In the genomic region with DNA sequence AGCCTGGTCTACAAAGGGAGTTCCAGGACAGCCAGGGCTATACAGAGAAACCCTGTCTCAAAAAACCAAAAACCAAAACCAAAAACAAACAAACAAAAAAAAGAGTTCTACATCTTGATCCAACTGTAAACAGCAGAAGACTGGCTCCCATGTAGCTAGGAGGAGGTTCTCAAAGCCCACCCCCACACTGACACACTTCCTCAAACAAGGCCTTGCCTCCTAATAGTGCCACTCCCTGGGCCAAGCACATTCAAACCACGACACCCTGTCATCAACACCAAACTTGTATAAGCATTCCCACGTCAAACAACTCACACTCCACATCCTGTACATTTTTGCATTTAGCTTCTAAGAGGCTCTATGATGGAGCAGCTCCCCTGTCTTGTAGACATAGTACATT, we compare ENCODE assay signal across 23 mouse cellular contexts.
DNase-seq lines count a peak whose midpoint lies in the region; ATAC-seq and TF ChIP-seq lines count a peak whose summit lies in the region.
"Had no signal": no experiment of that assay in that cellular context is flagged by ENCODE, and none has a peak within 500 bp of the region (broad histone marks: within the 10 kb centered on the region; RNA-seq: fewer than 3 reads in every experiment).

No protein-coding gene starts in this region.

- no peaks in the 10 kb centered on the region for H3K4me1 ChIP-seq in lung, embryonic 14.5 days (ENCODE audit: insufficient read depth)
- peaks cover 0 to 2% of the 10 kb centered on the region in 2 experiments; a peak in 2 of 4 replicates for H3K4me1 ChIP-seq in MEL (ENCODE audit: control insufficient read depth in 1 of 2, insufficient read depth in 2 of 2, low read length in 2 of 2)
- H3K4me1 ChIP-seq in forebrain, embryonic 10.5 days: no peaks in the 10 kb centered on the region
- H3K4me1 ChIP-seq: embryonic facial prominence, embryonic 12.5 days; forebrain, embryonic 12.5 days; forebrain, embryonic 15.5 days; hindbrain, embryonic 12.5 days; hindbrain, embryonic 15.5 days had no signal

- no peaks in the 10 kb centered on the region for H3K9me3 ChIP-seq in lung, embryonic 14.5 days (ENCODE audit: low read depth, low read length)
- no peaks in the 10 kb centered on the region for H3K9me3 ChIP-seq in MEL (replicated peaks; ENCODE audit: insufficient read depth, low read length)
- H3K9me3 ChIP-seq in forebrain, embryonic 10.5 days: no peaks in the 10 kb centered on the region
- H3K9me3 ChIP-seq: embryonic facial prominence, embryonic 12.5 days; embryonic facial prominence, embryonic 15.5 days; forebrain, embryonic 12.5 days; forebrain, embryonic 15.5 days; heart, embryonic 13.5 days; hindbrain, embryonic 12.5 days; hindbrain, embryonic 15.5 days had no signal

- no peak for TF ChIP-seq CTCF in lung, embryonic 14.5 days (IDR thresholded peaks at IDR 0.05; ENCODE audit: low read depth)
- TF ChIP-seq CTCF in MEL (IDR thresholded peaks at IDR 0.05 in 2 of 3, conservative IDR thresholded peaks at IDR 0.05 in 1 of 3; ENCODE audit: control insufficient read depth in 1 of 3, insufficient read depth in 1 of 3, low read depth in 2 of 3, low read length in 3 of 3, poor library complexity in 1 of 3, severe bottlenecking in 1 of 3): no peak

- H3K27ac ChIP-seq in lung, embryonic 14.5 days (ENCODE audit: low read depth): no peak overlapping the region
- no peak overlapping the region for H3K27ac ChIP-seq in MEL (ENCODE audit: control insufficient read depth, low read depth, low read length)
- H3K27ac ChIP-seq in forebrain, embryonic 10.5 days: no peak overlapping the region
- H3K27ac ChIP-seq: embryonic facial prominence, embryonic 12.5 days; embryonic facial prominence, embryonic 15.5 days; forebrain, embryonic 12.5 days; forebrain, embryonic 15.5 days; heart, embryonic 13.5 days; hindbrain, embryonic 12.5 days; hindbrain, embryonic 15.5 days had no signal

- no peak overlapping the region for H3K4me3 ChIP-seq in lung, embryonic 14.5 days (ENCODE audit: low read depth, low read length)
- H3K4me3 ChIP-seq in MEL (ENCODE audit: control insufficient read depth in 1 of 2, insufficient read depth in 1 of 2, low read depth in 2 of 2, low read length in 2 of 2): no peak overlapping the region
- no peak overlapping the region for H3K4me3 ChIP-seq in forebrain, embryonic 10.5 days
- H3K4me3 ChIP-seq: embryonic facial prominence, embryonic 12.5 days; embryonic facial prominence, embryonic 15.5 days; forebrain, embryonic 12.5 days; forebrain, embryonic 15.5 days; heart, embryonic 13.5 days; hindbrain, embryonic 12.5 days; hindbrain, embryonic 15.5 days had no signal

- 25% methylated on average over 2 of the region's 2 CpGs for WGBS in lung, embryonic 14.5 days
- 91% methylated on average over 2 of the region's 2 CpGs for WGBS in forebrain, embryonic 10.5 days

- H3K79me2 ChIP-seq in MEL (ENCODE audit: control insufficient read depth, insufficient read depth, low read length, poor library complexity): no peaks in the 10 kb centered on the region

- H3K36me3 ChIP-seq in lung, embryonic 14.5 days (ENCODE audit: insufficient read depth): no peaks in the 10 kb centered on the region
- peaks cover 0 to 4% of the 10 kb centered on the region in 2 experiments; a peak in 2 of 4 replicates for H3K36me3 ChIP-seq in MEL (ENCODE audit: control insufficient read depth in 1 of 2, insufficient read depth in 2 of 2, low read length in 2 of 2)
- H3K36me3 ChIP-seq in forebrain, embryonic 10.5 days (replicated peaks): no peaks in the 10 kb centered on the region
- H3K36me3 ChIP-seq: embryonic facial prominence, embryonic 12.5 days; embryonic facial prominence, embryonic 15.5 days; forebrain, embryonic 12.5 days; forebrain, embryonic 15.5 days; heart, embryonic 13.5 days; hindbrain, embryonic 12.5 days; hindbrain, embryonic 15.5 days had no signal

- ATAC-seq in lung, embryonic 14.5 days (ENCODE audit: insufficient read depth): no peak
- 0 out of 2 replicates have a peak, but pooled peaks have one; percentile 35 for ATAC-seq in megakaryocyte progenitor cell, adult 5-6 weeks (replicated peaks; ENCODE audit: poor library complexity)
- ATAC-seq: activated CD4-positive, CD25-positive, alpha-beta regulatory T cell, adult 4 months; forebrain, embryonic 15.5 days; intestine, postnatal 0 days had no signal

- H3K9ac ChIP-seq in lung, embryonic 14.5 days: no peak overlapping the region
- no peak overlapping the region for H3K9ac ChIP-seq in MEL (ENCODE audit: control insufficient read depth, low read depth, low read length, poor library complexity, severe bottlenecking)
- H3K9ac ChIP-seq: embryonic facial prominence, embryonic 12.5 days; embryonic facial prominence, embryonic 15.5 days; forebrain, embryonic 12.5 days; forebrain, embryonic 15.5 days; heart, embryonic 13.5 days; hindbrain, embryonic 12.5 days; hindbrain, embryonic 15.5 days had no signal

- no peak for TF ChIP-seq EP300 in MEL (IDR thresholded peaks at IDR 0.05; ENCODE audit: low read depth in 1 of 2, low read length in 2 of 2)

- peak; percentile 13 for DNase-seq in lung, embryonic 14.5 days
- DNase-seq in lung, postnatal 10 days: no peak
- DNase-seq in 416B (ENCODE audit: low read depth): peak; percentile 47
- peak; percentile 73 for DNase-seq in MEL (ENCODE audit: low read depth, low spot score)
- no peak for DNase-seq in right cerebral cortex, postnatal 14 days
- no peak for DNase-seq in forebrain, embryonic 10.5 days (ENCODE audit: extremely low spot score, low spot score)
- DNase-seq: adrenal gland, adult 8-10 months; adrenal gland, postnatal 25 days; cerebellum, adult 11-12 months; cerebellum, adult 9-10 months; cerebellum, postnatal 14 days; gastrocnemius, postnatal 25 days had no signal

- TF ChIP-seq POLR2A in MEL (IDR thresholded peaks at IDR 0.05; ENCODE audit: control insufficient read depth in 1 of 2, insufficient read depth in 1 of 2, low read depth in 1 of 2, low read length in 2 of 2, poor library complexity in 1 of 2): no peak

- TF ChIP-seq RAD21 in MEL (IDR thresholded peaks at IDR 0.05; ENCODE audit: low read depth, low read length): no peak

- no peak overlapping the region for H3K4me2 ChIP-seq in lung, embryonic 14.5 days
- H3K4me2 ChIP-seq: embryonic facial prominence, embryonic 12.5 days; embryonic facial prominence, embryonic 15.5 days; forebrain, embryonic 12.5 days; forebrain, embryonic 15.5 days; heart, embryonic 13.5 days; hindbrain, embryonic 12.5 days; hindbrain, embryonic 15.5 days had no signal

- H3K27me3 ChIP-seq in lung, embryonic 14.5 days (ENCODE audit: insufficient read depth, low read length): no peaks in the 10 kb centered on the region
- no peaks in the 10 kb centered on the region for H3K27me3 ChIP-seq in MEL (ENCODE audit: control insufficient read depth in 1 of 2, insufficient read depth in 2 of 2, low read length in 2 of 2)
- H3K27me3 ChIP-seq in forebrain, embryonic 10.5 days (ENCODE audit: poor library complexity, severe bottlenecking): no peaks in the 10 kb centered on the region
- H3K27me3 ChIP-seq: CH12.LX; embryonic facial prominence, embryonic 12.5 days; embryonic facial prominence, embryonic 15.5 days; forebrain, embryonic 12.5 days; forebrain, embryonic 15.5 days; heart, embryonic 13.5 days; hindbrain, embryonic 12.5 days; hindbrain, embryonic 15.5 days had no signal

TF ChIP-seq in MEL, 35 proteins besides CTCF, POLR2A, EP300 and RAD21:
- TF ChIP-seq MAX (IDR thresholded peaks at IDR 0.05; ENCODE audit: low read length): 0 out of 2 replicates have a peak, but pooled peaks have one; percentile 20
- no peak for TF ChIP-seq TCF12 (IDR thresholded peaks at IDR 0.05; ENCODE audit: low read depth, low read length)

Comparison
In these comparisons a context has a peak if more than half of its experiments do, and no peak if none do; other contexts are left out.
1. DNase-seq: peak in lung, embryonic 14.5 days (single experiment), 416B (single experiment) and MEL (single experiment); none in lung, postnatal 10 days (single experiment), right cerebral cortex, postnatal 14 days (single experiment) and forebrain, embryonic 10.5 days (single experiment).